Mouse (Mus musculus) frontal cortex, adult (tissue): Measurements from ENCODE around the gene Ercc1.

Source experiments
- ATAC-seq: cut with Nextera tagmentation; 2 replicates; pipeline ENCODE4 v1.9.2; 2017; ENCODE audit warnings: mild to moderate bottlenecking, moderate library complexity, mixed read lengths; ENCODE audit not compliant: low TSS enrichment

Ercc1 gene

DNA sequence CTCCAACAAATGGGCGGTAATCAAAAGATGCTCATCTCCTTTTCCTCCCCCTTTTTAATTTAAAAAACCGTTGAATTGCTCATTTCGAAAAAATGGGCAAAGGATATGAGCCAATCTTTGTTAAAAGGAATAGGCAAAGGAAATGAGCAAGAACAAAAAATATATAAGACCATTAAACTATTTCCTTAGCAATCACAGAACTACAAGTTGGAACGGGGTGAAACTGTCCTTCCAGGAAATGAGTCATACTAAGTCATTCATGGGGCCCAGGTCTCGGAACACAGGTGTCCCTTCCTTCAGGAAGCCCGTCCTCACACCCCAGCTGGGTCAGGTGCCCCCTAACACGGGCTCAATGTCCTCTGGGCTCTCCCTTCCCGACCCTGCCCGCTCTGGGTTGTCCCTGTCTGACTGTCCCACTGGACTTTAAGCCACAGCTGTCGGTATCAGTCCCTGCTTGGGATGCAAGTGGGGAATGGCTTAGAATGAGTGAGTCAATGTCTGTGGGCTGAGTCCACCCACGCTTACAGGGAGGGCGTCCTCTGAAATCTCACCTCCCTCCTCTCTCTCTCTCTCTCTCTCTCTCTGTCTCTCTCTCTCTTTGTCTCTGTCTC, at the start of gene Ercc1:
TSS of gene Ercc1 (plus strand) at position 542 of the 611 bp plus-strand sequence.
- peak; percentile 9; the same call in 1 of the 2 replicates for ATAC-seq

DNA sequence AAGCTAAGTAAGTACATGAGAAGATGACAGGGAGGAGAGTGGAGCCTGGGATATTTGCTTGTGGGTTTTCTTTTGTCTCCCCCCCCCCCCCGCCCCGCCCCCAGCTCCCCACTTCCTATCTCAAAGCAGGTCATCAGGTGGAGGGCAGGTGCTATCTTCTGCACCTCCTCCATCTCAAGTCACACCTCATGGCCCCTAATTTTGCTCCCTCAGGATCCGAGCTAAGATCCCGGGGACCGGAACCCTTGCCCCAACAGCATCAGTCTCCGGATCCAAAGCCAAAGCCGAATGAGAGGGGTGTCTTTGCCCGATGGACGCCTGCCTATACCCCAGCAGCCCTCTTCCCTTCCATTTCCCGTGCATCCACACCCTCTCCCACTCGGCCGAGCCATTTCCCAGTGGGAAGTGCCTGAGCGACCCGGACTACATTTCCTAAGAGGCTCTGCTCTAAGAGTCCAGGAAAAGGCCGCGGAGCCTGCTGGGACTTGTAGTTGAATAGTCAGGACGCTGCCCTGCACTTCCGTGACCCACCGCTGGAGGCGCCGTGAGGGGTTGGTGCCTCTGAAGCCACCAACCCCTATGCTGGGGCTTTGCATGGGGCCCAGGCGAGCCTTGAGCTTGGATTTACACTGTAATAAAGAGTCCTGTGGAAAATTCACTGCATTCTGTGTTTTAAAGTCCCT, 48.9 kb upstream of the Ercc1 start:
- peak; percentile 95 for ATAC-seq

DNA sequence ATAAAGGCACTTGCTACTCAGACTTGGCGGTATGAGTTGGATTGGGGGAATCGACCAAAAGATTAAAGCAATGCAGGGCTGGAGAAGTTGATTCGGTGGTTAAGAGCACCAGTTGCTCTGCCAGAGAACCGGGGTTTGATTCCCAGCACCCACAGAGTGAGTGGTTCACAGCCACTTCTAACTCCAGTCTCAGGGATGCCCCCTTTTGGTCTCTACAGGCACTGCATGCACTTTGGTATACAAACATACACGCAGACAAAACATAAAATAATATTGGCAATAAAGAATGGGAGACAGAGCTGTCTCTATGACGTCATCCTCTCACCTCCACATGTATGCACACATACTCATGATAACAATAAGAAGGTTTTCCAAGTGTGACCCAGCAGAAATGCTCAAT, 47.5 kb upstream of the Ercc1 start:
- ATAC-seq, result no peak

DNA sequence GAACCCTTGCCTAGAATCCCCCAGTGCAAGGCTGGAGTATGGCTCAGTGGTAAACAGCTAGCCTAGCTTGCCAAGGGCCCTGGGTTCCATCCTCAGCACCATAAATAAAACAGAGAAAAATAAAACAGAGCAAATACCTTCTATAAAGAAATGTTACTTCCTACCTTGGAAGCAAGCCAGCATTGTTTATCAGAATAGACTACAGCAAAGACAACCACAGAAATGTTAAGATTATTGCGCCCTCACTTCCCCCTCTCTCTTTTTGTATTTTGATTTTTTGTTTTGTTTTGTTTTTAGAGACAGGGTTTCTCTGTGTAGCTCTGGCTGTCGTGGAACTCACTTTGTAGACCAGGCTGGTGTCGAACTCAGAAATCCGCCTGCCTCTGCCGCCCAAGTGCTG, 46.8 kb upstream of the Ercc1 start:
- no peak for ATAC-seq

DNA sequence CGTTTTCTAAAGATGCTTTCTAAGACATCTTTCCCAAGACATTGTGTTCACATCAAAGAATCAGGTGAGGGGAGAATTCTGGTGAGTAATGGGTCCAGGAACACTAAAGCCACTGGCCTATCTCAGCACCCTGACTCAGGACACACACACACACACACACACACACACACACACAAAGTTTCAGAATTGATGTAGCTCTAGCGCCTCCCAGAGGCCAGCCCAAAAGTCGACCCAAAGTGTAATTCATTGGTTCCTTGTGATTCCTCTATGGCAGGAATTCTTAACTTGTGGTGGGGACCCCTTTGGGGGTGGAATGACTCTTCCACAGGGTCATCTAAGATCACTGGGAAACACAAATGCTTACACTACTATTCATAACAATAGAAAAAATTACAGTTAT, 45.4 kb upstream of the Ercc1 start:
- no peak for ATAC-seq

DNA sequence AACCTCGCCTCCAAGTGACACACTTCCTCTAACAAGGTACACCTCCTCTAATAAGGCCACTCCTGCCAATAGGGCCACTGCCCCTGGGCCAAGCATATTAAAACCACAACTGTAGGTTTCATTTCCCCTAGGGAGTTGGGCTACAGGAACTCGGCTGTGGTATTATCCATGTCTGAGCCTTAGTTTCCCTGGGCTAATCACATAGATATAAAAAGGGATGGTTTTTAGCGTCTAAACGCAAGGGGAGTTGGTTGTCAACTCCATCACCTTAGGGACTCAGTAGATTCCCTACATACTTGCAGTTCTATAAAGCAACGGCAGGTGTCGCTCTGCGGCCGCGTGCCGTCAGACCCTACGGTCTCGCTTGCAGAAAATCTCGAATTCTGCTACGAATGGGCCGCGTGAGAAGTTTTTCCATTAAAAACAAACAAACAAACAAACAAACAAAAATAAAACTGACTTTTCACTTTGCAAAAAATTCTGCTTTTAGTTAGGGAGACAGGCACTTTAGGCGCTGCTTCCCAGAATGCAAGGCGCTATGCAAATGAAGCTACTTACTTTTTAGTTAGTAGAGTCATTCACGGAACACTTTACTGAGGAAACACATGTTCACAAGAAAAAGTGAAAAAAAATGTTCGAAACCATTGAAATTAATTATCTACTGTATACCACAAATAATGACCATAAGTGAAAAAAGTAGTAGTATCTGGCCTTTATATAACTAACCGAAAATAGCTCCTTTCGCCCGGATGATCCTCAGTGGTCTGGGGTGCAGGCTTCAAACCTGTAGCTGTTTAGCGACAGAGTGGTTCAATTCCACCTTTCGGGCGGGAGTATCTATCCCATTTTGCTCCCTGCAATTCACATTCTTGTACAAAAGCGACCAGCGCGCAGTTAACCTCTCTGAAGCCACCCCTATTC, 43.8 kb upstream of the Ercc1 start:
- peak; percentile 77 for ATAC-seq

DNA sequence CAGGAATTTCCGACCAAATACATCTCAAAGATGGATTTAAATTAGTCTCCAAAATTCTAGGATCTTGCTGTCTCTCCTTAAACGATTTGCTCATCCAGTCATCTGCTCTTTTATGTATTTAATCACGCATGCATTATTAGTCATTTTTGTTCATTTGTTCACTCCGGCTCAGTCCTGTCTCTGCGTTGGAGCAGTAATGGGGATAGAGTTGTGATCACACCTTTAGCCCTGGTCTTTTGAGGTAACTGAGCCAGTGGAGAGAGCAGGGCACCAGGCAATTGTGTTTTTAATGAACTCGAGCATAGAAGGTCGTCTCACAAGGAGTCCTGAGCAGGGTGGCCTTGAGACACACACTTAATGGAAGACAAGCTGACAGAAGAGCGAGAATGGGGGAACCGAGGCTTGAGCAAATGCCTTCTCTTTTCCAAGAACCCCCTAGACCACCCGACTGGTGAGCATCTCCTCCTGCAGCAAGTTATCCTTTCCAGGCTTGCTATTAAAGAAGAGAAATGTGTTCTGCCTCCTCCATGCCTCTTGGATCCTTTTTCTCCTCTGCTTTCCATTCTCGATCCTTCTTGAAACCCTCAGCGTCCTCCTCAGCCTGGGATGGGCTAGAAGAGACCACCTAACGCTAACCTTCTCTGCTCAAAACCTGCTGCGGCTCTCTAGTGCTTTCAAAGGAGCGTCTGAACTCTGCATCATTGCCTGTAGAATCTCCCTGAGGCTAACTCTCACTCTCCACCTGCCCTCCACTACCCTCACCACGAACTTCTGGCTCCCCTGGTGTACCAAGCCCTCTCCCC, 42.9 kb upstream of the Ercc1 start:
- ATAC-seq, result no peak

DNA sequence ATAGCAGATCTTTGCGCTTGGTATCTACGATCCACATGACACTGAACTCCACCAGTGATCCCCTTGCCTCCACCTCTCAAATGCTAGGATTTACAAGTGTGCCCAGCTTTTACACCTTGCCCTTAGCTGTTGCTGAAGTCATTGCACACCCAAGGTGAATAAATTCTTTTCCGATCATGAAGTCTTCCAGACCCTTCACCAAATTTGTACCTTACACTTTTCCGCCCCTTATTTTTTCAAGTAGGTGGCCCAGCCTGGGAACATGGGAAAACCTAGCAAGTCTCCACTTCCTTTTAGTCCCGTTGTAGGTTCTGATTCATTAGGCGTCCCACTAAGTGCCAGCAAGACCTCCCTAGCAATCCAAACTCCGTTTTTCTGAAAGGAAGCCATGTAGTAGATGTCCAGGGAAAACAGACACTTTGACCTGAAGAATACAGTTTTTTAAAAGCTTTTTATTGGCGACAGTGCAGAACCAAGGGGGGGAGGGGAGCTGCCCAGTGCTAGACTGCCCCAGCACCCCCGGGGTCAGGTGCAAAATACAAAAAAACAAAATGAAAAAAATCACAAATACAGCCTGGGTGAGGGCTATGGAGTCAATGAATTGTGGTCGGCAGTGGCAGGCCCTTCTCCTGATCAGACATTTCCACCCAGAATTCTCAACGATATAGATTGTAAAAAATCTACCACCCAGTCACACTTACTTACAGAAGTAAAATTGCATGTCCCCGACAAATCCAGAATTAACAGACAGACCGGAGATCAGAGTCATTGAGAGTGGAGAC, 42.1 kb upstream of the Ercc1 start:
- no peak for ATAC-seq

DNA sequence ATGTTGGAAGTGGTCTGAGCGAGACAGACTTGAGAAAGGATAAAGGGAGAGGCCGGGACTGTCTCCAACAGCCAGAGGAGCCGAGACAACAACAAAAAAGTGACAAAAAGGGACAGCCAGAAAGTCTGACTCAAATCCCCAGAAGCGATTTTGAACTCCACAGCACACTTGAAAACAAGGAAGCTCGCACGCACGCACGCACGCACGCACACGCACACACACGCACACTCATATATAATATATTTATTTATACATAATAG, 41.6 kb upstream of the Ercc1 start:
- ATAC-seq, result no peak

DNA sequence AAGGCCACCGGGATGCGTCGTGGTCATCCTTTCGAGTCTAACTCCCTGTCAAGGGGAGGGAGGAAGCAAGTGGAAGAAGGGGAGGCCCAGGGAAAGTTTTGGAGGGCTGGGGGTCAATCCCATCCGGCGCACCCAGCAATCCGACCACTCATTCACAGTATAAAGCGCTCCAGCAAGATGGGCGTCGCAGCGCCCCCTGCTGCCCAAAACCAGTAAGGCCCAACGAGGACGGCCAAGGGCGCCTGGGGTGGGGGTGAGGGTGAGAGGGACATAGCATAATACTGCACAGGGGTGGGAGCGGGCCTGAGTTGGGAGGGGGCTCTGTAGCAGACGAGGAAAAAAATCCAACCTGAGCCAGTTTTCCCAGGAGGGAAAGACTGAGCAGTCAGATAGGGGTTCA, 40.8 kb upstream of the Ercc1 start:
- ATAC-seq, result no peak

DNA sequence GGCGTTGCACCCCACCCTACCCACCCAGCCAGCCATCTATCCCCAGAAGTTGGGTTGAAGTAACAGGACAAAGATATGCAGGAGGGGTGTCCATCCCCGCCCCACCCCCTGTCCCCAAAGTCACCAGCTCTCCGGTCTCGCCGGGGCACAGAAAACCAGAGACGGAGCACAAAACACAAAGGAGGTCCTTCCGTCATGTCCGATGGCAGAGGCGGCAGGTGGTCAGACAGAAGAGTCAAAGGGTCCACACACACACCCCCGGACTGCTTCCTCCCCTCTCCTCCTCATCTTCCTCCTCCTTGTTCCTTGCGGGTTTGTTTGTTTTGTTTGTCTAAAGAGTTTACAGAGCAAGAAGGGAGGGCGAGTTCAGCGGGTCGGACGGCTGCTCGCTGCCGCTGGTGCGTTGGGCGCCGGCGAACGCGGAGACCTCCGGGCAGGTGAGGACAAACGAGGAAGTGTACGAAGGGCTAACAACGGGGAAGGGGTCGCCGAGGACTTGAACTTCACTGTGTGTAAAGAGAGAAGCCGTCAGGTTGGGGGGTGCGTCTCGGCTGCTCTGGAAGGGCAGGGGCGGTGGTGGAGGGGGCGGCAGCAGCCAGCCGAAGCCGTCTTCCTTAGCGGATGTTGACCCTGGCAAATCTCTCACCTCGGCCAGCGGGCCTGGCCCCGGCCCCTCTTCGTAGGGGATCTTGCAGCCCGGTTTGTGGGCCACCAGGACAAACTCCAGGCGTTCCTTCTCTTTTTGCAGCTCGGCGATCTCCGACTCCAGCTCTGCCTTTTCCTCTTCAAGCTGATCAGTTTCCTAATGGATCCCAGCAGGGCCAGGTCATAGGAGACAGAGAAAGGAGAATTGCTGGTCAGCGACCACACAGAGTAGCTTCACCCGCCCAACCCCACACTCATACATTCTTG, 39.8 kb upstream of the Ercc1 start:
- ATAC-seq, result no peak

DNA sequence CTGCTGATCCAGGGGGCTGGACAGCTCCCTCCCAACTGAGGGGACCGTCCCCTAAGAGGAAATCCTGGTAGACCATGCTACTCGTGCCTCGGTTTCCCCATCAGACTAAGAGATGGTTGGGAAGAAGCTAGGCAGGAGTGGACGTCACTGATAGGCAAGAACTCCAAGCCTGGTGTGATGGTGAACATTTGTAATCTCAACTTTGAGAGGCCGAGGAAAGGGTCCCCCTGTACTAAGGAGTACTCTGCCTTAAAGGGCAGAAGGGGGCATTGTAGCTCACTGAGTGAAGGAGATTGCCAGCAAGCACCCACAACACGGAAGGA, 39.2 kb upstream of the Ercc1 start:
- no peak for ATAC-seq

DNA sequence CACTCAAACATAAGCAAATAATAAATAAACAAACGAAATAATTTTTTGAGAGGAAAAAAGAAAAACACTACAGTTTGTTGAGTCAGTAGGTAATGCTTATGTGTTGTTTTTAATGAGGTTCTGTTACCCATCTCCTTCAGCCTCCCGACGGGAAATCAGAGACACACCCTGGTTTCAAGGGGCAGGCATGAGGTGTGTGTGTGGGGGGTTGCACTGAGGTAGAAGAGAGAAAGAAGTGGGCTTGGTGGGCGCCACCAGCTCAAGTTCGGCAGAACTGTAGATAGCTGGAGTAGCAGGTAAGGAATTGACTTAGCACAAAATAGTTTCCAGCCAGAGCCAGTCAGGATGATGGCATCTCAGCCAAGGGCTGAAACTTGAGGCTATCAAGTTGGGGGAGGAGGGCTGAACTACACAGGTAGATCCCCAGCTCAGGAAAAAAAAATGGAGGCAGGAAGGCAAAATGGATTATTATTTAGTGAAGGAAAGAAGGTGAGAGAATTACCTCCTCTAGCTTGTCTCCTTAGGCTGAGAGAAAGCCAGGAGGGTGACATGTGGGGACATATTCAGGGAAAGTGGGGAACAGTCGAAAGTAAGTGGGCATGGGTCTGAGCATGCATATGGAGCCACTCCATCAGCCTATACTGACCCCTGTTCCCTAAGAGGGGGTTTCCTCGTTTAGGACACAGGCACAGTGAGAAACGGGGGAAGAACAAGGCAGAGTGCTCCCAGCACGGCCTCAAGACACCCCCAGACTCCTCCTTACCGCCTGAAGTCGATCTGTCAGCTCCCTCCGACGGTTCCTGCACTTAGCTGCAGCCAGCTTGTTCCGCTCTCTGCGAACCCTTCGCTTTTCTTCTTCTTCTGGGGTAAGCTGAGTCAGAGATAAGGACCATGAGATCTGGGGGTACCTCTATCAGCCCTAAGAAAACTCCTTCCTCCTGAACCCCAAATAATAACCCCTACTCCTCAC, 38.5 kb upstream of the Ercc1 start:
- ATAC-seq, result no peak

DNA sequence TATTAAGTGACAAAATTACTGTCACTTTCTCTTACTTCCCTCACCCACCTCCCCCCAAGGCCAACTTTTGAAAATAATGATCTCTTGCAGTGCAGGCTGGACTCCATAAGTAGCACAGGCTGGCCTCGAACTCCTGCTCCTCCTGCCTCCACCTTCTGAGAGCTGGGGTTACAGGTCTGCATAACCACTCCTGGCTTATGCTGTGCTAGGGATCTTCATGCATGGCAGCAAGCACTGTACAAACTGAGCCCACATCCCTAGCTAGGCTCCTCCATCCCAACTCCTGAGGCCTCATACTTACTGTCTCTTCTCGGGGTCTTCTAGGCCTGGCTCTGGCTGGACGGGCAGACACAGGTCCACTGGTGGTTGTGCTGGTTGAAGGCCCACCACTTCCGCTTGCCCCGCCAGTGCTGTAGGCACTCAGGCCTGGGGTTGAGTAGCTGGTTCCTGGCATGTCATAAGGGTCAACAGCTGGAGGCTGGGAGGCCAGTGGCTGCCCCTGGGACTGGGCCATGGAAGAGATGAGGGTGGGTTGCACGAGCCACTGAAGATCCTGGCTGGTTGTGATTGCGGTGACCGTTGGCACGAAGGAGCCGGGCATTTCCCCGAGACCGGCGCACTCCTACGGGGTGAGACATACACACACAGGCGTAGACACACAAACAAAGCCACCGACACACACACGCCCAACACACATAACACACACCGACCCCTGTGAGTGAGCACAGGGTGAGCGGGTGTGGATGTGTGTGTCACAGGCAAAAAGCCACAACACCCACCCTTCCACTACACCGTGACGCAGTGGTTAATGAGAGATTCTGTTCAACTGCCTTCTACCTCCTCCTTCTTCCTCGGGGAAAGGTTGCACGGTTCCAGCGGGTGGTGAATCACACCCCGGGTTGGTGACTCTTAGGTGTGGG, 37.5 kb upstream of the Ercc1 start:
- ATAC-seq, result no peak

DNA sequence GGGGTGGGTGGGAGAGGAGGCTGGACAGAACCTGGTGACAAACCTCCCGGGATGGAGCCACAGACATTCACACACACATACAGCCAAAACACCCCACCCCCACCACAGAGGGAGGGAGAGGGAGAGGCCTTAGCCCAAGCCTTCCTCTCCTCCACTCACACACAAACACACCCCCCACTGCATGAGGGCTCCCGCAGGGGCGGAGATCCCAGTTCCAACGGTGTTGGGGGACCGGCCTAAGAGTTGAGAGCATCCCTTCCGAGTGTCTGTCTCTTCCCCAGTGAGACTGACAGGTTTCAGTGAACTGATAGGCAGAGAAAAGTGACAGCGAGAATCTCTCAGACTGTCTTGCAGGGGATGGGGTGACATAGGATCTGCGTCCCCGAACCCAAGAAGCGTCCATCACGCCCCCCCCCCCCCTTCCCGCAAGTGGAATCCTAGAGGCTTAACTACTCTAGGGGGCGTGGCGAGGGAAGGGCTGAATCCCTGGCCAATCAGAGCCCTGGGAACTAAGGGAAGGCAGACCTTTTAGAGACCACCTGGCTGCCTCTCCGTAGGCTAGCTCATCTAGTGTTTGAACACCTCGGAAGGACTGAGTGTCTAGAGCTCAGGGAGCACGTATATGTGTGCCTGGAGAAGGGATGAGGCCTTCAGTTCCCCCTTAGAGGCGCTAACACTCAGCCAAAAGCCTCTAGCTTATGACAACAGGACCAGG, 36.7 kb upstream of the Ercc1 start:
- peak; percentile 66 for ATAC-seq

DNA sequence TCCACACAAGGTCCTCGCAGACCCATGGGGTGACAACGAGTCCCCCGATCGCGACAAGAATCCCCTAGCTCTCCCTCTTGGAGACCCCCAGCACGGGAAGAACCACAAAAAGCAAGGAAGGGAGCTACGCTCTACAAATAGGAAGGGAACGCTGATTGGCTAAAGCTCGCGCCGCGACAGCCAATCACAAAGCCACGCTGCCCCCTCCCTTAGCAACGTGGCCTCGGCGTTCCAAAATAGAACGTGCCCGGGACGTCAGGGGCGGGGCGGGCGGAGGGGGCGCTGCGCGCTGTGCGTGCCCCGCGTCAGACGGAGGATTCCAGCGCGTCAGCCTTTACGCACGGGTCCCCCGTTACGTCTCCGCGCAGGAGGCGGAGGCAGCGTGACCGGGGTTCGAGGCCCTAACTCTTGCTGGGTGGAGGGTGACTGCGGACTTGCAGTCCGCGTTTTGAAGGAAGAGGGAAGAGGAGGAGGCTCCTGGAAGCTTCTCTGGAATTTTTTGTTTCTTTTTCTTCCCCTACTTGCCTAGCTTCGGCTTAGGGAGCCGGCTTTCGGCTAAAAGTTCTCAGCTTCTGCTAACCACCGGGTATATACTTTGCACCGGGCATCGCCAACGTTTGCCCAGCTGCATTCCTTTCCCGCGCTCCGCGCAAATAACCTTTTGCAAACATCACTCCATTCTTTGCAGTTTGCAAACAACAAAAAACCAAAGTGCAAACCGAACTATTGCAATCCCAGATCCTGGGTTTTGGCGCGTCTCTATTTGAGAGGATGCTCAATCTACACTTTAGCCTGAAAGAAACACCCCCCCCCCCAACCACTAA, 35.9 kb upstream of the Ercc1 start:
- ATAC-seq, result peak; percentile 75
